Mouse (Mus musculus) left cerebral cortex, postnatal 36 days (tissue): ENCODE data around the gene Hist1h2bl. TPM values are rescaled to one million over a fixed set of nuclear protein-coding genes. Genes with fewer than 3 reads are reported as not detected.
"Not testable (repeated sequence)": the region's sequence is repeated elsewhere in the genome, so short reads cannot be mapped to it uniquely, and the experiment has no call there.

Source experiments
- DNase-seq, 2 experiments: peaks; one replicate each; pipeline ENCODE4 v3.0.0; 2021 to 2022; ENCODE audit warnings: low spot score in 2 of 2, mixed read lengths in 1 of 2
- intact Hi-C: fragments of 180-260 bp; cut with DNase I; formaldehyde crosslinking; loops from one replicate; pipeline ENCODE4 v1.15.1; 2025
- total RNA-seq, 2 experiments: library from RNA; stranded (reverse); gene quantifications; 2 replicates each; pipeline ENCODE4 v1.2.3; 2021

Gene Hist1h2bl
- total RNA-seq, 2 experiments from 2014 or later, result 25.8 to 35.2 TPM

DNA sequence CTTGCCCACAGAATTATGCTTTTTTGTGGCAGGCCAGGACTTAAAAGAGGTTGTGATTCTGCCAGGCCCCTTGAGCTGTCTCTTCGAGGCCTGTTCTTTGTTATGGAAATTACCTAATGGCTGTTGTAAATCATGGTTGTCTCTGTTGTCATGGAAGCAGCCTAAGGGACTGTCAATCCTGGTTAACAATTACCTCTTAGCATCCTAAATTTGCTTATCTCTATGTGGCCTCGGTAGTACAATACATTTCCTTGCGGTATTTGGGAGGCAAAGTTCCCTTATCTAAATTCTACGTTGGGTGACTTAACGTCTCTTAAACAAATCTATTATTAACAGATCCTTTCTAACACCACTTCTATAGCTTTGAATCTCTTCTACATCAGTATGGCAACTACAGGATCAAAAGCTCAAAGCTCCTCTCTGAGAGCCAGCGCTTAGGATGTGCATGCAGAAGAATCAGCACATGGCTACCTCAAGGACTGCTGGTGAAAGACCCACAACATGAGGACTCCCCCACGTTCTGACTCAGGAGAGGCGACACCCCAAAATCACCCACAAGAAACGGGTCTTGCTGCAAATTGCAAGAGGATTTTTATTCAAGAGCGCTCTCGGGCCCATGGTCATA is 12.1 kb upstream of the Hist1h2bl start:
- intact Hi-C loops, result loop anchor here (10.0 kb wide), 1 partner anchor 1957 kb away; the partner anchor contains the start of genes Hist1h2ac and Hist1h2bc
- no peak for DNase-seq

DNA sequence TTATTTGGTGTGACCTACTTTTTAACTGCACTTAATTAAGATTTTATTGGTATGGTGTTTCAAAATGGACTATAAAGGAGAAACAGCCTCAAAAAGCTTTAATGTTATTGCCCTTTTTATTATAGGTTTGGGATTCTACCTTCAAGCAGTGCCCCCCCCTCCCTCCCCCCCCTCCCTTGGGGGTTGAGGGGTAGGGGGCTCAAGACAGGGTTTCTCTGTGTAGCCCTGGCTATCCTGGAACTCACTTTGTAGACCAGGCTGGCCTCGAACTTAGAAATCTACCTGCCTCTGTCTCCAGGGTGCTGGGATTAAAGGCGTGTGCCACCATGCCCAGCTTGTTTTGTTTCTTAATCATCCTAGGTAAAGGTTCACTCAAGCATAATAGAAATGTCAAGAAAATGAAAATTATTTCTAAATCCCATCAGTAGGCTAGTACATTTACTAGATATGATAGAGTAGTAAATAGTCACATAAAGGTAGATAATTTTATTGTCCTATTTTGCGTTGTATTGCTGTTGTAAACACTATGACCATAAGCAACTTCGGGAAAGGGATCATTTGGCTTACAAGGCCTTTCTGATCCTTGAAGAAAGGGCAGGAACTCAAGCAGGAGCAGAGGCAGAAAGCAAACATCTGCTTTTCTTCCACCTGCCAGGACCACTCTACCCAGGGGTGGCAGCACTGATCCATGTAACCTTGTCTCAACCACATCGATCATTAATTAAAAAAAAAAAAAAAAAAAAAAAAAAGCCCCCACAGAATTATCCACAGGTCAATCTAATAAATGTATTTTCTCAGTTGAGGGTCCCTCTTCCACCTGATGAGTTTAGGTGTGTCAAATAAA is 7.3 kb upstream of the Hist1h2bl start:
- intact Hi-C loops, result loop anchor here (10.0 kb wide), 1 partner anchor 1962 kb away; the partner anchor contains the start of genes Hist1h2ac and Hist1h2bc
- DNase-seq, result no peak

DNA sequence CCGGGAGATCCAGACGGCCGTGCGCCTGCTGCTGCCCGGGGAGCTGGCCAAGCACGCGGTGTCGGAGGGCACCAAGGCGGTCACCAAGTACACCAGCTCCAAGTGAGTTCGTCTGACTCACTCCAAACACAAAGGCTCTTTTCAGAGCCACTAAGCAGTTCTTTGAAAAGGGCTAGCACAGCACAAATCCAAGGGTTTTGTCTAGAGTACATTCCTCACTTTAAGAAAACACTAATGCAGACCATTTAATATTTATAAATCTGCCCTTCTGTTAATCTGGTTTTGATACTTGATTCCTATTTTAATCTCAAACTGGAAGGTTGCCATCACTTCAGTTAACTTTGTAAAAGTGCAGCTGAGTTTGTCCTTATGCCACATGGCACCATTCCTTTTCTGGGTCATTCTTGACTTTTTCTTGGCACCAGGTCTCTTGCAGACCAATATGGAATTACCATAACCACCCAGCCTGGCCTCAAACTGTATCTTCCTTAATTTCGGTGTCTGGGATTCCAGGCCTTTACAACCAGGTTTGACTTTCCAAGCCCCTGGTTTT is 6.5 kb upstream of the Hist1h2bl start:
- intact Hi-C loops, result loop anchor here (10.0 kb wide), 1 partner anchor 1962 kb away; the partner anchor contains the start of genes Hist1h2ac and Hist1h2bc
- DNase-seq, result no peak

DNA sequence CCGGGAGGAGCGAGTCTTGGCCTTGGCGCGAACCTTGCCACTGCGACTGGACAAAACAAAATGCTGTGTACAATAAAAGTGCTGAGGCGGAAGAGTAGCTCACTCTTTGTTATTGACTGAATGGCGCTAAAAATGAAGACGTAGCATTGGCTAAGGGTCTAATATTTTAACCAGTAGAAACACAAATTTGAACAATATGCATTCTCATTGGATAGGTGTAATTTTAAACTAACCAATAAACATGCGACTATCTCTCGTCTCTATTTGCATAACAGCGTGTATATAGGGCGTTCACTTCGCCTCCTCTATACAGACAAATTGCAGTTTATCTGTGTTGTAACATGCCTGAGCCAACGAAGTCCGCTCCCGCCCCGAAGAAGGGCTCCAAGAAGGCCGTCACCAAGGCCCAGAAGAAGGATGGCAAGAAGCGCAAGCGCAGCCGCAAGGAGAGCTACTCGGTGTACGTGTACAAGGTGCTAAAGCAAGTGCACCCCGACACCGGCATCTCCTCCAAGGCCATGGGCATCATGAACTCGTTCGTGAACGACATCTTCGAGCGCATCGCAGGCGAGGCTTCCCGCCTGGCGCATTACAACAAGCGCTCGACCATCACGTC is 5.9 kb upstream of the Hist1h2bl start, which contains the start of gene Hist1h2bm:
Gene Hist1h2bm, plus strand, starts transcription at position 288 of the 616 bp plus-strand sequence.
- intact Hi-C loops, result loop anchor here (10.0 kb wide), 1 partner anchor 1963 kb away; the partner anchor contains the start of genes Hist1h2ac and Hist1h2bc
- DNase-seq, result peak; percentile 60 to 64

DNA sequence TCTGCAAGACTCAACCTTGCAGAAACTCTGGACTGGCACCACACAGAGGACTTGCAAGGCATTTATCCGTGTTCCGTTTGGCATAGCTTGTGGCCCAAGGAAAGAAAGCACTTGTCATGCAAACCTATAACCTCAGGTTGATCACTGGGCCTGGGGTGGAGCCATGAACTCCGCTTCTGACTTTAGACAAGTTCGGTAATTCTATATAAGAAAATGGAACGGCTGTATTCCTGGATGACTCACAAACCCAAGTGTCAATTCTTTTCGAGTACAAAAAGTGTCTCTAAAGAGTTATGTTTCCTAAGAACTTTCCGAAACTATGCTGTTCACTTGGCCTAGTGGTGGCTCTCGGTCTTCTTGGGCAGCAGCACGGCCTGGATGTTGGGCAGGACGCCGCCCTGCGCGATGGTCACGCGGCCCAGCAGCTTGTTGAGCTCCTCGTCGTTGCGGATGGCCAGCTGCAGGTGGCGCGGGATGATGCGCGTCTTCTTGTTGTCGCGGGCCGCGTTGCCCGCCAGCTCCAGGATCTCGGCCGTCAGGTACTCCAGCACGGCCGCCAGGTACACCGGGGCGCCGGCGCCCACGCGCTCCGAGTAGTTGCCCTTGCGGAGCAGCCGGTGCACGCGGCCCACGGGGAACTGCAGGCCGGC is 5.3 kb upstream of the Hist1h2bl start:
- intact Hi-C loops, result loop anchor here (10.0 kb wide), 1 partner anchor 1964 kb away; the partner anchor contains the start of genes Hist1h2ac and Hist1h2bc
- not testable (repeated sequence) for DNase-seq

DNA sequence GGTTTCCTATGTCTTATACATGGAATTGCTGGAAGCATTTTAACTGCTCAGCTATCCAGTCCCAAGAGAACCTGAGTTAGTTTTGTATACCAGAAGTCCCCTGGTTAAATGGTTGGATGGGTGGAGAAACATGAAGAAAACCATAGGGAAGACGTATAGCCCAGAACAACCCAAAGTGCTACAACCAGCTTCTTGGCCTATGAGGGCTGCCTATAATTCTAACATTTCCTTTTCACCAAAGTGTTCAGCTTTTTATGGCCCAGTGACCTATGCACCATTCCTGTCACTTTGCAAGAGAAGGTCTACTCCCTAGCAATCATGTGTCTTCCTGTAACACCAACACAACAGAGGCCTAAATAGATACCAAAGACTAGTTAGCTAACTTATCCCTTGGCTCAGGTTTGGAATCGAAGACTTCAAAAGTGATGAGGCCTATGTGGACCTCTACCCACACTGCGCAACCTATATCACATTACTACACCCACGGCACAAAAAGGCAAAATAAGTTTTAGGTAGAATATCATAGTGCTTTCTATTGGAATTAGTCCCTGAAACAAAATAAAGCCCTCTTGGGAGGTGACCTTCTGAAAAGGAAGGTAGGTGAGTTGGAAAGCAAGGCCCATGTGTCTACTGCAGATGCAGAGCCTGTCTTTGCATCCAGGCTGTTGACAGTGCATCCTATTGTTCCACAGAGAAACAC is 2.6 kb upstream of the Hist1h2bl start:
- intact Hi-C loops, result loop anchor here (5.0 to 10.0 kb wide), 5 partner anchors 34 to 1816 kb away; partner anchors contain the start of genes Hist1h2af, Hist1h2ag, Hist1h2ak and Hist1h2bj
- DNase-seq, result no peak

DNA sequence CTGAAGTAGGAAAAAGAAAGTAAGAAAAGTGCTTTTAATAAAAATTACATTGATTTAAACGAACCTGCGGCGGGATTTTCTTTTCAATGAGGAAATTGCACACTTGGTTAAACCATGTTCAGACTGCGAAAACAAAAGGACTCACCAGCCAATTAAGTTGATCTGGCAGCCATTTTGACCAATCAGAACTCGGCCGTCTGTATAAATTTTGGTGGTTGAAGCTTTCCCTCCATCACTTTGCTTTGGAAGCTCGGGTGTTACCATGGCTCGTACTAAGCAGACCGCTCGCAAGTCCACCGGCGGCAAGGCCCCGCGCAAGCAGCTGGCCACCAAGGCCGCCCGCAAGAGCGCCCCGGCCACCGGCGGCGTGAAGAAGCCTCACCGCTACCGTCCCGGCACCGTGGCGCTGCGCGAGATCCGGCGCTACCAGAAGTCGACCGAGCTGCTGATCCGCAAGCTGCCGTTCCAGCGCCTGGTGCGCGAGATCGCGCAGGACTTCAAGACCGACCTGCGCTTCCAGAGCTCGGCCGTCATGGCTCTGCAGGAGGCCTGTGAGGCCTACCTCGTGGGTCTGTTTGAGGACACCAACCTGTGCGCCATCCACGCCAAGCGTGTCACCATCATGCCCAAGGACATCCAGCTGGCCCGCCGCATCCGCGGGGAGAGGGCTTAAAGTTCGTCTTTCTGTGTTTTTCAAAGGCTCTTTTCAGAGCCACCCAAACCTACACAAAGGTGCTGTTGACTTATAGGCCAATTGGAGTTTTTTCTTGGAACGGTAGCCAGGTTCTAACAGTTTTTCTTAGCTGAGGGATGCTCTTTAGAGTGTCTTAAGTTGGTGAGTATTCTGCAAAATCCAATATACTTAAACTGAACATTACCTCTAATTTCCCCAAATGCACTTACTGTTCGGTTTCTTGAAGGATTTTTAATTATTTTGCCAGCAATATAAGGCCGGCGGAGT is 1.7 kb upstream of the Hist1h2bl start, which contains the start of gene Hist1h3h:
Gene Hist1h3h, plus strand, starts transcription at position 263 of the 961 bp plus-strand sequence.
- peak; percentile 90 for DNase-seq
- intact Hi-C loops, result loop anchor here (5.0 to 10.0 kb wide), 5 partner anchors 35 to 1817 kb away; partner anchors contain the start of genes Hist1h2af, Hist1h2ag, Hist1h2ak and Hist1h2bj

DNA sequence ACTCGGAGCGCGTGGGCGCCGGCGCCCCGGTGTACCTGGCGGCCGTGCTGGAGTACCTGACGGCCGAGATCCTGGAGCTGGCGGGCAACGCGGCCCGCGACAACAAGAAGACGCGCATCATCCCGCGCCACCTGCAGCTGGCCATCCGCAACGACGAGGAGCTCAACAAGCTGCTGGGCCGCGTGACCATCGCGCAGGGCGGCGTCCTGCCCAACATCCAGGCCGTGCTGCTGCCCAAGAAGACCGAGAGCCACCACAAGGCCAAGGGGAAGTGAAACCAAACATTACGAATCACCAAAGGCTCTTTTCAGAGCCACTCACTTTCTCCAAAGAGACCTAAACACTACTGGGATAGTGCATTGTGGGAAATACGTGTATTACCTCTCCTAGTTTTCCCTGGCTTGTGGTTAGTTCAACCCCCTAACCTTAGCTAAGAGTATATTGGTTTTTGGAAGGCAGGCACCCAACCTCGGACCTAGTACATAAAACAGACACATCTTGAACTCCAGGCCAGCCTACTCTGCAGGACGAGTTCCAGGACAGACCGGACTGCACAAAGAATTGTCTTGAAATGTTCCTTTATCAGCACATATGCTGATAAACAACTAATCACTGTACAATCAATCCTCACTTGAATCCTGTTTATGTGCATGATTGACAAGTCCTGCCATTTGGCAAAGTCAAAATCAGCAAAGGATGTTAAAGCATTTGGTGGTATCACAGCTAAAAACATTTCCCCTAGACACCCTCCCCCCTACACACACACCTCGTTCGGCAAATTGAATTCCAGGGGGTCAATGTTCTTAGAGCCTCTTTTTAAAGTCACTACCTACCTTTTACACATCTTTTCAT is 823 bp upstream of the Hist1h2bl start:
- intact Hi-C loops, result loop anchor here (5.0 to 10.0 kb wide), 5 partner anchors 36 to 1818 kb away; partner anchors contain the start of genes Hist1h2af, Hist1h2ag, Hist1h2ak and Hist1h2bj
- DNase-seq, result peak in 1 of 2 experiments; percentile 29

DNA sequence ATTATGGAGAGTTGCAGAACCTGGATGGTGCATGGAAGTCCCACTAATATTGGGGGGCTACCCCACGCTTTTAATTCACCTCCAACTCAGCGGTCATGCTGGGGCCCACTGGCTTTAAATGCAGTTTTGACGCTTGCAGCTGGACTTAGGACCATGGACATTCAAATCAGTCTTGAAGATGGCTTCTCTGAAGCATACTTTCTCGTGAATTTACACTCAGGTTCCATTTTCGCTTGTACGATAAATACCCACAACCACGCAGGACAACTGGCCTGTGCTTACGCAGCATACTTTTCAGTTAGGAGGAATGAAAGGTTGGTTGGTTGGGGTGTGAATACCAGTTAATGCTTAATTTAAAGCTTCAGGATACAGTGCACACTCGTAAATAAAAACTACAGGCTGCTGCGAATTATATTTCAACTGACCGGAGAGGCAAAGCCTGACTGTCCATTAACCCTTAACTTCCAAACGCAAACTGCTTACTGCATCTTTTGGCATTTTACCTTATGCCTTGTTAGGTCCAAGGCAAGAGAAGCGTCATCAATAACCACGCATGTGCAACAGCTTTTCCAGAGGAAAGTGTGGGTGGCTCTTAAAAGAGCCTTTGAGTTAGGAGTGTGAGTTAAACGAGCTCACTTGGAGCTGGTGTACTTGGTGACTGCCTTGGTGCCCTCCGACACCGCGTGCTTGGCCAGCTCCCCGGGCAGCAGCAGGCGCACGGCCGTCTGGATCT is 646 bp downstream of the Hist1h2bl start:
- DNase-seq, result peak in 1 of 2 experiments; percentile 12
- intact Hi-C loops, result loop anchor here (2.0 to 10.0 kb wide), 6 partner anchors 18 to 1820 kb away; partner anchors contain the start of genes Hist1h2af, Hist1h2ag, Hist1h2ak and Hist1h2bj

DNA sequence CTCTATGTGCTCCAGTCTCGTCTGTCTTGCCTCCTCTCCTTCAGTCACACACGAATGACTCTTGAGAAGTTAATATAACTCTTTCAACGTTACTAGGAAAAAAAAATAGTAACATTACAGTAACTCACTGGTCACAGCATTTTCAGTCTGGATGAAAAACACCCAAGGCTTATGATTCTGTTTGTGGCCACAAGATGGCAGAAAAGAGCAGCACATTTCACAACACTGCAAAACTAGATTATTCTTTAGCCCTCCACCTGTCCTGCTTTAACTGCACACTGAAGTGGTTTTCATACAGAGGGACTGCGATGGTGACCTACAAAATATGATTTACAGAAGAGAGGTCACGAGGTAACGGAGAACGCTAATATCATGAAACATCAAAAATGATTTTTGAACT is 1.2 kb downstream of the Hist1h2bl start:
- intact Hi-C loops, result loop anchor here (2.0 to 10.0 kb wide), 6 partner anchors 18 to 1820 kb away; partner anchors contain the start of genes Hist1h2af, Hist1h2ag, Hist1h2ak and Hist1h2bj

DNA sequence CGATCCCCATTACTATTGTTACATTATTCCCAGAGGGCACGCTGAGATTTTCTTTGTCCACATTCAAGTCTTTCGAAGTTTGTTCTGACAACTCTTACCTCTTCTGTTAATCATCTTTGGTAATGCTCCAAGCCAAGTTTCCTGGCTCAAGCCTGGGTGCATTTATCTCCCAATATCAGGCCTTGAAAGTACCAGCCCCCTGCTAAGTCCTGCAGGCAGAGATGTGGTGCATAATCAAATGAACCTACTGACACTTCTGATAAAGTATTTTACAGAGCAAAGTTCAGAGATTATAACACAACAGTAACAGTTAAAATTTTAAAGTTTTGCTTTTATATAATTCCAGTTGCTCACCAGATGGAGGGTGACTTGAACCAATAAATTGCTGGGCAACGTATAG is 4.2 kb downstream of the Hist1h2bl start:
- no peak for DNase-seq
- intact Hi-C loops, result loop anchor here (2.0 to 10.0 kb wide), 4 partner anchors 315 to 1823 kb away; partner anchors contain the start of genes Hist1h2af, Hist1h3g and Hist1h4h

More for the DNA sequence above, 1.2 kb downstream of the Hist1h2bl start:
- DNase-seq, result peak; percentile 44 to 59

DNA sequence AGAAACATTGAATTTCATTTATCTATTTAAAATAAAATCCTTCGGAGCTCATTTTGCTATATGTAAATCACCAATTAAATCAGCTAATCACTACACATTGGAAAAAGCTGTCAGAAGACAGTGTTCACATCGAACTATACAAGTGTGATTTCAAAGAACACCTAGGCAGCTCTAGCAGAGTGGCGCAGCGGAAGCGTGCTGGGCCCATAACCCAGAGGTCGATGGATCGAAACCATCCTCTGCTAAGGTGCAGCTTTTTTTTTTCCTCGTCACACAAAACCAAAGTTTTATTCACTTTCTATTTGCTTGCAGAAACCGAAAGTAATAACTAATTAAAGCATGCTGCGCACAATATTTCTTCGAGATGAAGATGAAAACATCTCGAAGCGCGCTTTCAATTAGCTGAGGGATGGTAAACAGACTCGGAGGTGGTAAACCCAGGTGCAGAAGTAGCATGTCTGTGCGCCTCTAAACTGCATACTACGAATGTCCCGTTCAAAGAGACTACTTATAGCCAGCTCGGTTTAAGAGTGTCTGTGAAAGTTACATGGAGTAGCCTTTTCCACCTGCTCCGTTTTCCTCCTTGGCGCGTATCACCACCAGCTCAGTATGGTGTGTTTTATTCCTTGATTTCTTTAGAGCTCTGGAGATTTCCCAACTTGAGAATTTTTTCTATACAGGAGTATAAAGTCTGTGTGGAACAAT is 5.0 kb downstream of the Hist1h2bl start:
- DNase-seq, result peak; percentile 71 to 82
- intact Hi-C loops, result loop anchor here (2.0 to 10.0 kb wide), 4 partner anchors 316 to 1824 kb away; partner anchors contain the start of genes Hist1h2af, Hist1h3g and Hist1h4h

DNA sequence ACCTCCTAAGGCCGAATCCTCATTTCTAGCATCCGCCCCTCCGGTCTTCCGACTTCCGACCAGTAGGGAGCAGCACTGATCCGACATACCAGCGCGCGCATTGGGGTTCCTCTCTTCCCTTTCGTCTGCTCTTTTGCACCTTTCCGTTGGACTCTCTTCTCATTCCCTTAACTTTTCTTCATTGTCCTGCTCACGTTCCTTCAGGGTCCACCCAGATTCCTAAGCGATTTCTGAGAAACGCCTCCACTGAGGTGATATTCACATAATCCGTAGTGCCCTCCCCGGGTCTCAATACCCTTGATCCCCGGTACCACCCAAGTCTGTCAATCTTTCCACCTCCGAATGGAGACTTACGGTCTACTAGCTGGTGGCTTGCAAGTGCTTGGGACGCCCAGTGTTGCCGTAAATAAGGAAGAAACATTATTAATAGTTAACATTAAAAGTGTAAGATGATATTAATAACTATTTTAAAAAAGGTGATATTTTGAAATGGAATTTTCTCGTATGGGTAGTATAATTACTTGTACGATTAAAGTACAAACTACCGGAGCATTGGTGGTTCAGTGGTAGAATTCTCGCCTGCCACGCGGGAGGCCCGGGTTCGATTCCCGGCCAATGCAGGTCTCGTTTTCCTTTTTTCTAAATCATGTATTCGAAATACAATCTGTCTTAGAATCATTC is 5.8 kb downstream of the Hist1h2bl start:
- intact Hi-C loops, result loop anchor here (2.0 to 10.0 kb wide), 4 partner anchors 317 to 1825 kb away; partner anchors contain the start of genes Hist1h2af, Hist1h3g and Hist1h4h
- DNase-seq, result peak; percentile 86 to 88

DNA sequence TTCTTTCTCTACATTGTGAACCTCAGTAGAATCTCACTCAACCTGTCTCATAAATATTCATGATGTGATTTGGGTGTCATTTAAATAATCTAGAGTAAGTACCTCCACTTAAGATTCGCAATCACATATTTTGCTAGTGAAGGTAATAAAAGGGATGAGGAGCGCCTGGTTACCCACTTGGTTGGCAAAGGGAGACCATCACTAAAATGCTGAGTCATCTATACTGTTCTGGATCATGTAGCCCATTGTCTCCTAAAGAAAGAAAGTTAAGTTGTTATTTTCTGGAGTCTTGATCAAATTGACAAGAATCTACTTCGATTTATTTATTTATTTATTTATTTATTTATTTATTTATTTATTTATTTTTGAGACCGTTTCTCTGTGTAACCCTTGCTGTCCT is 9.3 kb downstream of the Hist1h2bl start:
- intact Hi-C loops, result no loop called here
- DNase-seq, result no peak
